In the genomic region with DNA sequence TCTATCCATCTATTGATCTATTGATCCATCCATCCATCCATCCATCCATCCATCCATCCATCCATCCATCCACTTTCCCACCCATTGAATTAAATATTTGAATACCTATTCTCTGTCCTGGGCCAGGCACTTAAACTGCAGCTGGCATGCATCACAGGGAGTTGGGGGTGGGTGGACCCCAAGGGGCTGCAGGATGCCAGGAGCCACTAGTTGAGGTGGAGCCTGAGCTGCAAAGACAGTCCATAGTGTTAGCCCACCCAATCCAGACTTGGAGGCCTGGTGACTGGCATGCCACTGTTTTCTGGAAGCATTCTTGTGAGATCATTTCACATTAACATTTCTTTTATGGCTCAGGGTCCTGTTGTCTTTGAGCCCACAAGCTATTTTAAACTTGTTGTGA, we compare ENCODE assay signal across 27 mouse cellular contexts.
"Had no signal": no experiment of that assay in that cellular context is flagged by ENCODE, and none has a peak within 500 bp of the region (broad histone marks: within the 10 kb centered on the region; RNA-seq: fewer than 3 reads in every experiment).

No protein-coding gene starts in this region.

- H3K9ac ChIP-seq: heart, embryonic 13.5 days; heart, embryonic 15.5 days; hindbrain, embryonic 13.5 days; hindbrain, embryonic 15.5 days; kidney, embryonic 15.5 days; limb, embryonic 13.5 days; limb, embryonic 15.5 days; liver, embryonic 12.5 days; liver, embryonic 14.5 days had no signal

- H3K36me3 ChIP-seq: heart, embryonic 13.5 days; heart, embryonic 15.5 days; hindbrain, embryonic 13.5 days; hindbrain, embryonic 15.5 days; kidney, embryonic 15.5 days; limb, embryonic 13.5 days; limb, embryonic 15.5 days; liver, embryonic 12.5 days had no signal

- H3K27ac ChIP-seq: gastrocnemius, adult 2 months; heart, adult 2 months; heart, embryonic 13.5 days; heart, embryonic 15.5 days; hindbrain, embryonic 13.5 days; hindbrain, embryonic 15.5 days; hindbrain, postnatal 0 days; kidney, embryonic 15.5 days; kidney, postnatal 0 days; limb, embryonic 13.5 days; limb, embryonic 15.5 days; liver, embryonic 12.5 days; liver, embryonic 14.5 days had no signal

- H3K9me3 ChIP-seq: heart, embryonic 13.5 days; heart, embryonic 15.5 days; hindbrain, embryonic 13.5 days; hindbrain, embryonic 15.5 days; kidney, embryonic 15.5 days; limb, embryonic 13.5 days; limb, embryonic 15.5 days; liver, embryonic 12.5 days had no signal

- H3K4me2 ChIP-seq: heart, embryonic 11.5 days; heart, embryonic 13.5 days; heart, embryonic 15.5 days; hindbrain, embryonic 13.5 days; hindbrain, embryonic 15.5 days; kidney, embryonic 15.5 days; limb, embryonic 13.5 days; limb, embryonic 15.5 days; liver, embryonic 12.5 days had no signal

- ATAC-seq: hindbrain, postnatal 0 days; intestine, embryonic 16.5 days; liver, embryonic 12.5 days had no signal

- H3K4me3 ChIP-seq: gastrocnemius, adult 2 months; heart, adult 2 months; heart, embryonic 13.5 days; heart, embryonic 15.5 days; hindbrain, embryonic 13.5 days; hindbrain, embryonic 15.5 days; kidney, embryonic 15.5 days; limb, embryonic 13.5 days; limb, embryonic 15.5 days; liver, embryonic 12.5 days had no signal

- H3K4me1 ChIP-seq: kidney, embryonic 15.5 days; limb, embryonic 13.5 days; liver, embryonic 12.5 days had no signal

- DNase-seq: gastrocnemius, adult 2 months; gastrocnemius, postnatal 10 days; gastrocnemius, postnatal 25 days; heart, adult 2 months; heart, postnatal 14 days; heart, postnatal 36 days; kidney, adult 11 months; kidney, adult 2 months; kidney, adult 9 months; kidney, postnatal 14 days; kidney, postnatal 36 days; layer of hippocampus, adult 9-11 months; layer of hippocampus, postnatal 36 days; left cerebral cortex, postnatal 4 days had no signal

- H3K27me3 ChIP-seq: heart, embryonic 13.5 days; heart, embryonic 15.5 days; hindbrain, embryonic 13.5 days; hindbrain, embryonic 15.5 days; kidney, embryonic 15.5 days; limb, embryonic 13.5 days; limb, embryonic 15.5 days; liver, embryonic 12.5 days had no signal
